Mouse (Mus musculus) hindbrain, embryonic 13.5 days (tissue): ENCODE data around the gene Dvl2. TPM values are rescaled to one million over a fixed set of nuclear protein-coding genes. Genes with fewer than 3 reads are reported as not detected.

Experiments used
- ATAC-seq: fragments of 200-750 bp; cut with Nextera tagmentation; 2 replicates; pipeline ENCODE4 v1.8.0; 2017; ENCODE audit warnings: moderate TSS enrichment; ENCODE audit not compliant: low FRiP score
- H3K27ac ChIP-seq: fragments of 300-500 bp; sonication (generic); 2 replicates; pipeline ENCODE4 v1.5.1; 2015; ENCODE audit warnings: inconsistent platforms, mild to moderate bottlenecking, moderate library complexity
- H3K27me3 ChIP-seq: fragments of 300-500 bp; sonication (generic); 2 replicates; pipeline ENCODE4 v1.6.1; 2015; ENCODE audit warnings: mild to moderate bottlenecking, inconsistent platforms
- H3K36me3 ChIP-seq: fragments of 300-500 bp; sonication (generic); 2 replicates; pipeline ENCODE4 v1.6.1; 2015; ENCODE audit warnings: mild to moderate bottlenecking, inconsistent platforms
- H3K4me1 ChIP-seq: fragments of 300-500 bp; sonication (generic); replicated peaks from 2 replicates; pipeline ENCODE4 v1.6.1; 2015; ENCODE audit warnings: inconsistent platforms
- H3K4me2 ChIP-seq: fragments of 300-500 bp; sonication (generic); 2 replicates; pipeline ENCODE4 v1.6.1; 2015; ENCODE audit warnings: inconsistent platforms, mild to moderate bottlenecking, moderate library complexity
- H3K4me3 ChIP-seq: fragments of 300-500 bp; sonication (generic); 2 replicates; pipeline ENCODE4 v1.5.1; 2015; ENCODE audit warnings: mild to moderate bottlenecking, inconsistent platforms
- H3K9ac ChIP-seq: fragments of 300-500 bp; sonication (generic); 2 replicates; pipeline ENCODE4 v1.6.1; 2015; ENCODE audit warnings: mild to moderate bottlenecking, inconsistent platforms
- H3K9me3 ChIP-seq: fragments of 300-500 bp; sonication (generic); 2 replicates; pipeline ENCODE4 v1.6.1; 2016; ENCODE audit warnings: inconsistent platforms
- WGBS: fragments of 180-500 bp; shearing (Covaris S2); methylation state at CpG from one replicate; pipeline ENCODE4 v1.1.7; 2015; 5-methylcytosine and 5-hydroxymethylcytosine counted together
- polyA plus RNA-seq: library from polyadenylated mRNA; unstranded; fragments of >200 nt; fragmentation: Nextera tagmentation; extraction: Ambion mirVana; gene quantifications from 2 replicates; pipeline ENCODE4 v1.2.1, GENCODE M21; 2015

The Dvl2 gene
- polyA plus RNA-seq, 1 experiment from 2014 or later, result 28.6 TPM

DNA sequence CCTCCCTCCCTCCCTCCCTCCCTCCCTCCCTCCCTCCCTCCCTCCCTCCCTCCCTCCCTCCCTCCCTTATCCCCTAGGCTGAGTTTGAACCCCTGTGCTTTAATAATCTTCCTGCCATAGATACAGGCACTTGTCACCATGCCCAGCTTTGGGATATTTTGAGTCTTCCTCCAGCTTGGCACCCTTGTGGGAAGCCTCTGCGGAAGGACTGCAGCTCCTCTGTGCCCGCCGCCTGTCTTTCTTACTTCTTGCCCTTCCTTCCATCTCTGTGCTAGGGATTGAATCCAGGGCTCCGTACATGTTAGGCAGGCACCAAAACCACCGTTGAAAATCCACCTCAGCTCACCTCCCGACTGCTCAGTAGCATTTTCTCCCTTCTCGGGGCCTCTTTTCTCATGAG is 39.8 kb downstream of the Dvl2 start:
- Histone ChIP-seq H3K9me3 (no peaks in the 10 kb centered on the region), H3K27me3 (no peaks in the 10 kb centered on the region), H3K27ac (no peak overlapping the region), H3K4me3 (no peak overlapping the region), H3K9ac (no peak overlapping the region; the same call in 1 of the 2 replicates), H3K36me3 (peaks cover 85% of the 10 kb centered on the region), H3K4me2 (no peak overlapping the region), H3K4me1 (no peaks in the 10 kb centered on the region)
- no peak for ATAC-seq
- WGBS, result 93% methylated on average over 7 of the region's 7 CpGs

DNA sequence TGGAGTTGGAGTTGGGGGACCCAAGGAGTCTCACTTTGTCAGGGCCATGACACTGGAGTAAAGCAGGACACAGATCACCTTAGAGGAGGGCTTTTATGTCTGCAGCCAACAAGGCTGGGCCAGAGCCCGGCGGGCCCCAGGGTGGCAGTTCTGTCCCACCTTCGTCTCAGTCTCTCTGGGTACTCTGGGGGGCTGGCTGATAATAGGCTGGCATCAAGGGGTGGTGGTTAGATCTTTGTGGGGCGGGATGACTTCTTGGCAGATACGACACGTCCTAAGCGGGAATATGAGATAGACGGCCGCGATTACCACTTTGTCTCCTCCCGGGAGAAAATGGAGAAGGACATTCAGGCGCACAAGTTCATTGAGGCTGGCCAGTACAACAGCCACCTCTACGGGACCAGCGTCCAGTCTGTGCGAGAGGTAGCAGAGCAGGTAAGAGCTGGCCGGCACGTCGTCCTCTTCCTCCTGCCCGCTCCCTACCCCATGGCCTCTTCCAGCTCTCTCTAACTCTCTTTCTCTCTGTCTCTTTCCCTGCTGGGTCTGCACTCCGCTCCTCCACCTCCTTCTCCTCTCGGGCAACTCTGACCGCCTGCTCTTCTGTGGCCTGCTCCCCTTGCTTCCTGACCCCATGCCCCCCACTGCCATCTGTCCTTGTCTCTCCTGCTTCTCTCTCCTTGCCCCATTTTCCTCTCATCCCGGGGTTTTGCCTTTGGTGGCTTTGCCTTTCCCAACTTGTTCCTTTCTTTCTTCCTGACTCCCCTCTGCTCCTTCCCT is 42.1 kb downstream of the Dvl2 start:
- peaks cover 82% of the 10 kb centered on the region for H3K36me3 ChIP-seq
- ATAC-seq, result no peak
- H3K4me1 ChIP-seq, result no peaks in the 10 kb centered on the region
- no peak overlapping the region for H3K27ac ChIP-seq
- no peak overlapping the region for H3K9ac ChIP-seq
- H3K4me3 ChIP-seq, result no peak overlapping the region
- H3K4me2 ChIP-seq, result no peak overlapping the region
- WGBS, result 86% methylated on average over 23 of the region's 23 CpGs
- no peaks in the 10 kb centered on the region for H3K9me3 ChIP-seq
- H3K27me3 ChIP-seq, result no peaks in the 10 kb centered on the region

DNA sequence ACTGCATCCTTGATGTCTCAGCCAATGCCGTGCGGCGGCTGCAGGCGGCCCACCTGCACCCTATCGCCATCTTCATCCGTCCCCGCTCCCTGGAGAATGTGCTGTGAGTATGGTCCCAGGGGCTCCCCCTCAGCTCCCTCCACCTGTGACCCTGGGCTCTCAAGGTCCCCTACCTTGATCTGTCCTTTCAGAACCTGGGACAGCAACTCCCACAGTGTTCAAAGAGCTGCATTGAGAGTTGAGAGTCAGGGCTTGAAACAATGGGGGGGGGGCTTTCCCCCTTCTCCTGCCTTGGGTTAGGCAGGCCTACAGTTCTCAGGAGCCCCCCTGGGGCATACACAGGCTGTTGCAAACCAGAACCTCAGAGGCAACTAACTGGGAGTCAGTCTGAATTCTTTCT is 43.3 kb downstream of the Dvl2 start:
- H3K4me1 ChIP-seq, result no peaks in the 10 kb centered on the region
- H3K27ac ChIP-seq, result no peak overlapping the region
- H3K4me2 ChIP-seq, result no peak overlapping the region
- no peaks in the 10 kb centered on the region for H3K9me3 ChIP-seq
- peaks cover 70% of the 10 kb centered on the region for H3K36me3 ChIP-seq
- ATAC-seq, result no peak
- no peaks in the 10 kb centered on the region for H3K27me3 ChIP-seq
- no peak overlapping the region for H3K4me3 ChIP-seq
- no peak overlapping the region for H3K9ac ChIP-seq
- WGBS, result 78% methylated on average over 7 of the region's 7 CpGs

- no peak for ATAC-seq
- Histone ChIP-seq H3K4me1 (no peaks in the 10 kb centered on the region), H3K9me3 (no peaks in the 10 kb centered on the region), H3K4me3 (no peak overlapping the region), H3K36me3 (peaks cover 54% of the 10 kb centered on the region), H3K4me2 (no peak overlapping the region), H3K27ac (no peak overlapping the region), H3K9ac (peak overlapping the region; percentile 39; the same call in 1 of the 2 replicates), H3K27me3 (no peaks in the 10 kb centered on the region)
- 32% methylated on average over 9 of the region's 9 CpGs for WGBS
Observed at GRCm38 (mm10) chr11:70045435-70045834, 45.0 kb downstream of the Dvl2 start.

DNA sequence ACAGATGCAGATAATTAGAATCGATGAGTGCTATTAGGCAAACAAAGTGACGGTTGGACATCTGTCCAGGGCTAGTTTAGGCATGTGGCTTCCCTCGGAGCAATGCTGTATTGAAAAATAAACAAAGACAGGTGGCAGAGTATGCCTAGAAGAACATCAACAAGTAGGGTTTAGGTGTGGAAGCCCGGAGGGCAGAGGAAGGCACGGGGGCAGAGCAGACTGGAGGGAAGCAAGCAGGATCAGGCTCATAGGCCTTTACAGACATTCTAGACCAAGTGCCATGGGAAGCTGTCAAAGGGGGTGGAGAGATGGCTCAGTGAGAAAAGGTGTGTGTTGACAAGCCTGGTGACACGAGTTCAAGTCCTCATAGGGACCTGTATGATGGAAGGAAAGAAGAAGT is 49.0 kb downstream of the Dvl2 start:
- H3K4me2 ChIP-seq, result no peak overlapping the region
- no peaks in the 10 kb centered on the region for H3K27me3 ChIP-seq
- H3K27ac ChIP-seq, result no peak overlapping the region
- no peak overlapping the region for H3K4me3 ChIP-seq
- no peak overlapping the region for H3K9ac ChIP-seq
- 68% methylated on average over 6 of the region's 6 CpGs for WGBS
- H3K36me3 ChIP-seq, result peaks cover 16% of the 10 kb centered on the region
- no peaks in the 10 kb centered on the region for H3K9me3 ChIP-seq
- H3K4me1 ChIP-seq, result no peaks in the 10 kb centered on the region
- no peak for ATAC-seq

DNA sequence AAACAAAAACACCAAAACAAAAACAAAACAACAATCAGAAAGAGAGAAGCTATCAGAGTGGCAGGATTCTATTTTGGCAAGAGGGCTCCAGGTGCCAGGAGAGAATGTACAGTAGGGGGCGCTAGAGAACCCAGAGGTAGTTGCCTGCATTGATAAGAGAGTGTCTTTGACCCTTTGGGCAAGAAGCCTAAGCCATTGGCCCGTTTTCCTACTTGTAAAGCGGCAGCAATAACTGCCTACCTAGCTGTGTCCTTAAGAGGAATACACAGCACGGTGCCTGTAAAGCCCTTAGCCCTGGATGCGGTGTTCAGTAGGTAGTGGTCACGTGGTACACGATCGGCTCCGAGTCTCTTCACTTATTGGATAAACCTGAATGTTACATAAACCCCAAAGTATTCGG is 49.4 kb downstream of the Dvl2 start:
- H3K4me3 ChIP-seq, result no peak overlapping the region

GRCm38 (mm10) chr11:70053156-70053555 is 52.8 kb downstream of the Dvl2 start:
- ATAC-seq, result no peak
- Histone ChIP-seq H3K27me3 (0 out of 2 replicates have a peak, but pooled peaks cover 5% of the 10 kb centered on the region), H3K4me2 (no peak overlapping the region), H3K4me1 (no peaks in the 10 kb centered on the region), H3K27ac (no peak overlapping the region), H3K4me3 (no peak overlapping the region), H3K9me3 (no peaks in the 10 kb centered on the region), H3K9ac (no peak overlapping the region), H3K36me3 (no peaks in the 10 kb centered on the region)
- 75% methylated on average over 7 of the region's 7 CpGs for WGBS

More for the DNA sequence above, 49.4 kb downstream of the Dvl2 start:
- Histone ChIP-seq H3K9me3 (no peaks in the 10 kb centered on the region), H3K4me1 (no peaks in the 10 kb centered on the region), H3K9ac (no peak overlapping the region), H3K36me3 (peaks cover 11% of the 10 kb centered on the region), H3K27ac (no peak overlapping the region), H3K4me2 (no peak overlapping the region), H3K27me3 (0 out of 2 replicates have a peak, but pooled peaks cover 3% of the 10 kb centered on the region)
- ATAC-seq, result no peak
- 68% methylated on average over 10 of the region's 10 CpGs for WGBS

- no peak within 1 kb of the TSS for H3K27ac ChIP-seq
Observed at GRCm38 (mm10) chr11:70053898-70054570, 53.6 kb downstream of the Dvl2 start, which contains the start of gene Asgr1. Gene Asgr1, plus strand, starts transcription at chr11:70054085.

DNA sequence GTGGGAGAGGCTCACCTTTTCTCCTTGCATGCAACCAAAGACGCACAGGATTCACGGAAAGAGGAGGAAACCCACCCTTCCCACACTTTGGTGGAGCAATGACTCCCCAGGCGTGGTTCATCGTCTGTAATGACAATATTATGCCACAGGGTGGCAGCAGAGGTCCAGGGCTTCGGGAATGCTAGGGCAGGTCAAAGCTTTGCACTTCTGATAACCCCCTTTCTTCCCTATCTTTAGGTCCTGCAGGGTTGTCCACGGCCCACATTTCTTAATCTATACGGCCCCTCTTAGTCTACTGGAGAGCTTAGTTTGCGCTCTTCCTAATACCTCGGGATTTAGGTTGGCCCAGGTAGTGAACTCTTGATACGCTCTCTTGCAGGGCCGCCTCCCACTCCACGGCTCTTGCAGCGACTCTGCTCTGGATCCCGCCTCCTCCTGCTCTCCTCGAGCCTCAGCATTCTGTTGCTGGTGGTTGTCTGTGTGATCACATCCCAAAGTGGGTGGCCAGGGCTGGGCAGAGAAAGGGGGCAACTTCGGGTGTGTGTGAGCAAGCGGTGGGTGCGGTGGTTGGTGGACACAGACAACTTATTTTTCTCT is 55.3 kb downstream of the Dvl2 start:
- ATAC-seq, result peak; percentile 39
- 0 out of 2 replicates have a peak overlapping the region, but pooled peaks have one; percentile 13 for H3K4me2 ChIP-seq
- no peak overlapping the region for H3K9ac ChIP-seq
- no peak overlapping the region for H3K27ac ChIP-seq
- 0 out of 2 replicates have a peak, but pooled peaks cover 5% of the 10 kb centered on the region for H3K27me3 ChIP-seq
- no peaks in the 10 kb centered on the region for H3K4me1 ChIP-seq
- H3K9me3 ChIP-seq, result no peaks in the 10 kb centered on the region
- WGBS, result 29% methylated on average over 18 of the region's 18 CpGs
- no peaks in the 10 kb centered on the region for H3K36me3 ChIP-seq
- no peak overlapping the region for H3K4me3 ChIP-seq

More at GRCm38 (mm10) chr11:70053898-70054570, 53.6 kb downstream of the Dvl2 start, which contains the start of gene Asgr1:
- Histone ChIP-seq H3K4me3 (no peak within 1 kb of the TSS), H3K9me3 (no peaks in the 10 kb centered on the region), H3K4me2 (no peak within 1 kb of the TSS), H3K27me3 (0 out of 2 replicates have a peak, but pooled peaks cover 5% of the 10 kb centered on the region), H3K36me3 (no peaks in the 10 kb centered on the region), H3K4me1 (no peaks in the 10 kb centered on the region), H3K9ac (no peak within 1 kb of the TSS)
- ATAC-seq, result no peak
- 90% methylated on average over 10 of the region's 10 CpGs for WGBS

- no peaks in the 10 kb centered on the region for H3K9me3 ChIP-seq
- no peaks in the 10 kb centered on the region for H3K4me1 ChIP-seq
- H3K27me3 ChIP-seq, result 0 out of 2 replicates have a peak, but pooled peaks cover 5% of the 10 kb centered on the region
- no peak for ATAC-seq
- no peaks in the 10 kb centered on the region for H3K36me3 ChIP-seq
- H3K27ac ChIP-seq, result no peak overlapping the region
- H3K4me2 ChIP-seq, result no peak overlapping the region
- no peak overlapping the region for H3K4me3 ChIP-seq
- WGBS, result 80% methylated on average over 9 of the region's 9 CpGs
- peak overlapping the region; percentile 43; the same call in 1 of the 2 replicates for H3K9ac ChIP-seq
Observed at GRCm38 (mm10) chr11:70057805-70058204, 57.4 kb downstream of the Dvl2 start.

GRCm38 (mm10) chr11:70059930-70060329 is 59.5 kb downstream of the Dvl2 start:
- H3K27me3 ChIP-seq, result 0 out of 2 replicates have a peak, but pooled peaks cover 2% of the 10 kb centered on the region
- no peaks in the 10 kb centered on the region for H3K4me1 ChIP-seq
- WGBS, result 72% methylated on average over 6 of the region's 6 CpGs
- H3K9me3 ChIP-seq, result no peaks in the 10 kb centered on the region
- ATAC-seq, result no peak
- no peak overlapping the region for H3K27ac ChIP-seq
- no peak overlapping the region for H3K9ac ChIP-seq
- no peak overlapping the region for H3K4me3 ChIP-seq
- no peak overlapping the region for H3K4me2 ChIP-seq
- no peaks in the 10 kb centered on the region for H3K36me3 ChIP-seq
